Mouse (Mus musculus) liver, adult 2 months (tissue): Measurements from ENCODE around the gene Mup6.
"Not testable (repeated sequence)": the region's sequence is repeated elsewhere in the genome, so short reads cannot be mapped to it uniquely, and the experiment has no call there.

Source experiments
- CTCF ChIP-seq: fragments of 200-500 bp; IDR thresholded peaks from 2 replicates; pipeline ENCODE4 v1.5.1; 2011; ENCODE audit warnings: low read depth, low read length, control low read depth
- POLR2A ChIP-seq: fragments of 200-500 bp; IDR thresholded peaks from 2 replicates; pipeline ENCODE4 v1.6.1; 2011; ENCODE audit warnings: low read length, control low read depth; ENCODE audit not compliant: insufficient read depth; ENCODE audit errors: extremely low read depth

DNA sequence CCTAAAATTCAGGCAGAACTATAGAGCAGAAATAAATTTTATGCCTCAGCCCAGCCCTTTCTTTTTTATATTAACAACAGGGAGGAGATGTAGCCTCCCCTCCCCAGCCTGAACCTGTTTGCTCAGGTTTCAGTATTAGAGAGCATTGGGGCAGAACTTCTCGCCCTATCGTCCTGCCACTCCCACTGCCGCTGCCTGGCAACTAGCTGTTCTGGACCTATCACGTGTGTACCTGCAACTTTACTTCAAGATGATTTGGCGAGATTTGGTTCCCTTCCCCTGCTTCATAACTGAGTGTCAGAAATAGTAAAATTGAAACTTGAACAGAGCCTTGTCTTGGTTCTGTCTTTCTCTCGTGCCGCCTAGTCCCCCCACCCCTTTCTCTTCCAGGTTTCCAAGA, 56.0 kb downstream of the Mup6 start:
- not testable (repeated sequence) for TF ChIP-seq POLR2A, CTCF
